Mouse (Mus musculus): ENCODE results near the gene Cyp2r1. TPM values are rescaled to one million over a fixed set of nuclear protein-coding genes. Genes with fewer than 3 reads are reported as not detected.
"Not testable (repeated sequence)": the region's sequence is repeated elsewhere in the genome, so short reads cannot be mapped to it uniquely, and the experiment has no call there.

The Cyp2r1 gene
- 1.0 TPM in 2 replicates for polyA plus RNA-seq (2015; fragmentation: Nextera tagmentation; extraction: Ambion mirVana)

- Histone ChIP-seq H3K4me2 (peak within 1 kb of the TSS; percentile 76), H3K9me3 (no peaks in the 10 kb centered on the region), H3K4me3 (peak within 1 kb of the TSS; percentile 59), H3K9ac (peak within 1 kb of the TSS; percentile 62), H3K4me1 (peaks cover 3% of the 10 kb centered on the region; the same call in 1 of the 2 replicates), H3K27me3 (replicated peaks) (no peaks in the 10 kb centered on the region), H3K27ac (peak within 1 kb of the TSS; percentile 75), H3K36me3 (replicated peaks) (no peaks in the 10 kb centered on the region)
- ATAC-seq (replicated peaks) = peak; percentile 100
- 3% methylated on average over 56 of the region's 56 CpGs for WGBS
Measured at GRCm38 (mm10) chr7:114562531-114563241, at the start of gene Cyp2r1. Cyp2r1 (minus strand) TSS chr7:114562972.

GRCm38 (mm10) chr7:114594391-114594790, 31.6 kb upstream of the Cyp2r1 start:
- H3K4me2 ChIP-seq; H3K27me3 ChIP-seq (replicated peaks); H3K9ac ChIP-seq; H3K4me3 ChIP-seq; H3K27ac ChIP-seq; H3K9me3 ChIP-seq; H3K4me1 ChIP-seq; ATAC-seq (replicated peaks); H3K36me3 ChIP-seq (replicated peaks): not testable (repeated sequence)
- WGBS = 93% methylated on average over 8 of the region's 8 CpGs

- Histone ChIP-seq H3K4me2 (no peak overlapping the region), H3K36me3 (replicated peaks) (no peaks in the 10 kb centered on the region), H3K4me3 (no peak overlapping the region), H3K27ac (no peak overlapping the region), H3K9ac (no peak overlapping the region), H3K4me1 (no peaks in the 10 kb centered on the region), H3K27me3 (replicated peaks) (no peaks in the 10 kb centered on the region), H3K9me3 (no peaks in the 10 kb centered on the region)
- no peak for ATAC-seq (replicated peaks)
- WGBS = 58% methylated on average over 2 of the region's 2 CpGs
Measured at GRCm38 (mm10) chr7:114582441-114582840, 19.7 kb upstream of the Cyp2r1 start.

DNA sequence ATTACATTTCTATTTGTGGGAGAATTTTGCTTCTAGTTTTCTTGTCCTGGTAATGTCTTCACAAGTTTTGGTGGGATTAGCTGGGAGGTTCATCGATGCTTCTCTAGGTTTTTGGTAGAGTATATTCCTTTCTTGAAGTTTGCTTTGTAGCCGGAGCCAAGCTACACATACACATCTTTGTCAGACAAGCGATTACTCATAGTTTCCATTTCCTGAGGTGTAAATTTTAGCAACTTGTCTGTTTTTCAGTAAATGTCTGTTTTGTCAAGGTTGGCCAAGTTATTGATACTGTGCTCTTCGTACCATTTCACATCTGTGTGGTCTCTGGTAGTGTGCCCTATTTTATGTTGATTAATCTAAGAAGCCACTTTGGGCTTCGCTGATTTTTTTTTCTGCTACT, 18.4 kb upstream of the Cyp2r1 start:
- ATAC-seq (replicated peaks) = no peak
- H3K9me3 ChIP-seq = no peaks in the 10 kb centered on the region
- H3K4me3 ChIP-seq = no peak overlapping the region
- H3K36me3 ChIP-seq (replicated peaks) = no peaks in the 10 kb centered on the region
- H3K9ac ChIP-seq = no peak overlapping the region
- H3K4me1 ChIP-seq = no peaks in the 10 kb centered on the region
- H3K27me3 ChIP-seq (replicated peaks) = no peaks in the 10 kb centered on the region
- 91% methylated on average over 5 of the region's 5 CpGs for WGBS
- no peak overlapping the region for H3K27ac ChIP-seq
- H3K4me2 ChIP-seq = no peak overlapping the region

GRCm38 (mm10) chr7:114580426-114580825, 17.7 kb upstream of the Cyp2r1 start:
- 3% methylated on average over 4 of the region's 4 CpGs for WGBS
- no peak overlapping the region for H3K4me3 ChIP-seq
- no peaks in the 10 kb centered on the region for H3K9me3 ChIP-seq
- no peak overlapping the region for H3K4me2 ChIP-seq
- H3K27me3 ChIP-seq (replicated peaks) = no peaks in the 10 kb centered on the region
- no peaks in the 10 kb centered on the region for H3K4me1 ChIP-seq
- H3K27ac ChIP-seq = no peak overlapping the region
- no peak for ATAC-seq (replicated peaks)
- H3K9ac ChIP-seq = no peak overlapping the region
- H3K36me3 ChIP-seq (replicated peaks) = no peaks in the 10 kb centered on the region

DNA sequence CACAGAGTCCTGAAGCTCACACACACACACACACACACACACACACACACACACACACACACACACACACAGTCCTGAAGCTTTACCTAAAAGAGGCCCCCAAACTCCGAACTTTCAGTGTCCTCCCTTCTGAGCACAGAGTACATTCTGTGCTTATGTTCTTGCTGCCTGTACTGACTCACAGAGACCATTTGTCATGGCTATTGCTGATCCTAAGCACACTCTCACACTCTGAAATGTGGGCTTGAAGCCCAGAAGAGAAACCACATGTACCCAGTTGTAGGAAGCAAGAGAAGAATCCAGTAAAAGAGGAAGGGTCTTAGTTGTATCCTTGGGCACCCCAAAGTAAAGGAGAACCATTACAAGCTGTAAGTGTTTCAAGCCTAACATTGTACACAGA, 14.9 kb upstream of the Cyp2r1 start:
- ATAC-seq (replicated peaks) = no peak
- no peaks in the 10 kb centered on the region for H3K36me3 ChIP-seq (replicated peaks)
- H3K27me3 ChIP-seq (replicated peaks) = no peaks in the 10 kb centered on the region
- H3K4me2 ChIP-seq = no peak overlapping the region
- no peak overlapping the region for H3K27ac ChIP-seq
- no peaks in the 10 kb centered on the region for H3K9me3 ChIP-seq
- H3K9ac ChIP-seq = no peak overlapping the region
- H3K4me1 ChIP-seq = no peaks in the 10 kb centered on the region
- H3K4me3 ChIP-seq = no peak overlapping the region
- 86% methylated on average over 1 of the region's 1 CpGs for WGBS

DNA sequence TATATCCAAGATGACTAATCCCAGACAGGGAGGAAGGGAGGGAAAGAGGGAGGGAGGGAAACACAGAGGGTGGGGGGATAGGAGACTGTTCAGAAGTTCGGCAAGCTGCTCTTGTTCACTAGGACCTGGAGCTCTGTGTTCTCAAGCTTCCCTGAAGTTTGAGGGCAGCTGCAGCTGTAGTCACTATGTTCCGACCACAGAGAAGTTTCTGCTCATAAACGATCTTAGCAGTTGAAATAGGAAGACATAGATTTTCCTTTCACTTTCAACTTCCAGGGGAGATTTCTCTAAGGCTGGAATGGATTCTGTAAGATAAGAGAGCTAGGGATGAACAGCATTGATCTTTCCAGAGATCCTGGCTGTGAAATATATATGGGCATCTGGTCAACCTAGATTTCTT, 14.2 kb upstream of the Cyp2r1 start:
- Histone ChIP-seq H3K36me3 (replicated peaks) (no peaks in the 10 kb centered on the region), H3K9ac (no peak overlapping the region), H3K4me3 (no peak overlapping the region), H3K9me3 (no peaks in the 10 kb centered on the region), H3K4me1 (no peaks in the 10 kb centered on the region), H3K27me3 (replicated peaks) (no peaks in the 10 kb centered on the region), H3K4me2 (no peak overlapping the region), H3K27ac (no peak overlapping the region)
- WGBS = 81% methylated on average over 3 of the region's 3 CpGs
- no peak for ATAC-seq (replicated peaks)

- not testable (repeated sequence) for H3K4me3 ChIP-seq; H3K4me1 ChIP-seq; H3K27ac ChIP-seq; H3K4me2 ChIP-seq; H3K9me3 ChIP-seq; H3K36me3 ChIP-seq (replicated peaks); ATAC-seq (replicated peaks); H3K27me3 ChIP-seq (replicated peaks); H3K9ac ChIP-seq
- 96% methylated on average over 4 of the region's 4 CpGs for WGBS
Measured at GRCm38 (mm10) chr7:114573866-114574265, 11.1 kb upstream of the Cyp2r1 start.

- 97% methylated on average over 1 of the region's 1 CpGs for WGBS
- Histone ChIP-seq H3K9ac (no peak overlapping the region), H3K9me3 (no peaks in the 10 kb centered on the region), H3K4me3 (no peak overlapping the region), H3K27ac (no peak overlapping the region), H3K4me2 (no peak overlapping the region), H3K36me3 (replicated peaks) (peaks cover 6% of the 10 kb centered on the region; the same call in 1 of the 2 replicates), H3K4me1 (no peaks in the 10 kb centered on the region), H3K27me3 (replicated peaks) (no peaks in the 10 kb centered on the region)
- no peak for ATAC-seq (replicated peaks)
Measured at GRCm38 (mm10) chr7:114536179-114536578, 26.6 kb downstream of the Cyp2r1 start.

DNA sequence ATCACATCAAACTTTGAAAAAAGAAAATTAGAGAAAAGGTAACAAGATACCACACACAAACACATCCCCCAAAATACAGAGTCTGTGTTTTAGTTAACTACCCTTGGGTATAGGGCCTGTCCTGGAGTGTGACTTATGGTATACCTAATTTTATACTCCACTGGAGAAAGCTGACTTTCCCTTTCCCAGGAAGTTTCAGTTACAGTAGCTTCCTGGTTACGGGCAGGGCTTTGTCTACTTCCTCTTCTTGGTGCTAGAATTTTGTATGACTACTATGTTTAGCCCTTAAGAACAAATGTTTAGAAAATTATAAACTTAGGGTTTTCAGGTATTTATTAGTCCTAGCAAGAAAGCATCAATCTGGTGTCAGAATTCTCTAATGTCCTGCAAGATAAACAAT, 36.5 kb downstream of the Cyp2r1 start:
- 94% methylated on average over 1 of the region's 1 CpGs for WGBS
- H3K4me3 ChIP-seq = no peak overlapping the region
- H3K4me2 ChIP-seq = no peak overlapping the region

DNA sequence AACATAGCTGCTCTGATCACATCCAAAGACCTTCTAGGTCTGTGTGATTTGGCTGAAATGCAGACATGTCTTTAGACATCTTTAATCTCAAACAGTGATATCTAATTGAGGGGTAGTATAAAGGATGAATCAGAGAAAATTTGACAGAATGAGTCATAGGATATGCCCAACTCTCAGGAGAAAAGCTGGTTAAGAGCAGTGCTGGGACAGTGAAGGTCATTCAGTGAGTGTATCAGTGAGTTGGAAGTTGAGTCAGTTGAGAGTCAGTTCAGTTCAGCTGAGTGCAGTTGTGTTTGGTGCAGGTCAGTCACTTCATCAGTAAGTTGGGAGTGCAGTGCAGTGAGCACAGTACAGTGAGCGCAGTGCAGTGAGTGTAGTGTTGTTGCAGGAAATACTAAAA, 42.6 kb downstream of the Cyp2r1 start:
- no peaks in the 10 kb centered on the region for H3K36me3 ChIP-seq (replicated peaks)
- ATAC-seq (replicated peaks) = no peak
- no peak overlapping the region for H3K9ac ChIP-seq
- no peak overlapping the region for H3K4me3 ChIP-seq
- no peaks in the 10 kb centered on the region for H3K9me3 ChIP-seq
- H3K27me3 ChIP-seq (replicated peaks) = no peaks in the 10 kb centered on the region
- WGBS = 100% methylated on average over 1 of the region's 1 CpGs
- no peak overlapping the region for H3K4me2 ChIP-seq
- H3K4me1 ChIP-seq = no peaks in the 10 kb centered on the region
- H3K27ac ChIP-seq = no peak overlapping the region

More for the DNA sequence above, 36.5 kb downstream of the Cyp2r1 start:
- no peaks in the 10 kb centered on the region for H3K4me1 ChIP-seq
- no peaks in the 10 kb centered on the region for H3K36me3 ChIP-seq (replicated peaks)
- ATAC-seq (replicated peaks) = no peak
- no peak overlapping the region for H3K9ac ChIP-seq
- no peaks in the 10 kb centered on the region for H3K9me3 ChIP-seq
- no peaks in the 10 kb centered on the region for H3K27me3 ChIP-seq (replicated peaks)
- H3K27ac ChIP-seq = no peak overlapping the region

- Histone ChIP-seq H3K4me2 (no peak overlapping the region), H3K27me3 (replicated peaks) (no peaks in the 10 kb centered on the region), H3K27ac (no peak overlapping the region), H3K4me3 (no peak overlapping the region), H3K4me1 (no peaks in the 10 kb centered on the region), H3K9me3 (no peaks in the 10 kb centered on the region), H3K9ac (no peak overlapping the region), H3K36me3 (replicated peaks) (0 out of 2 replicates have a peak, but pooled peaks cover 7% of the 10 kb centered on the region)
- 93% methylated on average over 2 of the region's 2 CpGs for WGBS
- no peak for ATAC-seq (replicated peaks)
Measured at GRCm38 (mm10) chr7:114508879-114509278, 53.9 kb downstream of the Cyp2r1 start.
